Mouse (Mus musculus): ENCODE measurements around the gene Dnah7a.

DNA sequence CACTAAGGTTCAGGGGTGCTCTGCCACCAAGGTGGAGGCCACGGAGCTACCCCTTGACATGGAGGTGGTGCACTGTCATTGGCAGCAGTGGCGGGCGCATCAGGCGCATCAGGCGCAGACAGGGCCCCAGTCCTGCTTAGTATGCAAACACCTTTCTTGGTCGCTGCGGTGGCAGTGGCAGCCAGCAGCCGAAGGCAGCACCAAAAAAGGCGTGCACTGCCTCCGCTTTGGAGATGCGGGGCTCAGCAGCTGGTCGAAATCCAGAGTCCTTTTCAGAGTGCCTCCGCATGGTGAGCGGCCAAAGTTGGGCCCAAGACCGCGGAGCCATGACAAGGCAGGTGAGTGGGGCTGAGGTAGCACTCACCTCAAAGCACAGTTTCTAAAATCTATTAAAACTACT, 93.1 kb downstream of the Dnah7a start:
- TF ChIP-seq CTCF (IDR thresholded peaks at IDR 0.05; ENCODE audit: low read depth) (no peak), EP300 (IDR thresholded peaks at IDR 0.05; ENCODE audit: low read depth) (no peak)
